Mouse (Mus musculus) testis, adult 2 months (tissue): ENCODE measurements around the gene Ctdsp2. TPM values are rescaled to one million over a fixed set of nuclear protein-coding genes. Genes with fewer than 3 reads are reported as not detected.

Source experiments
- H3K27ac ChIP-seq: fragments of 200-500 bp; 2 replicates; pipeline ENCODE4 v1.5.1; 2012; ENCODE audit warnings: low read depth, low read length; ENCODE audit not compliant: control insufficient read depth, insufficient read depth
- H3K27me3 ChIP-seq: fragments of 200-500 bp; 2 replicates; pipeline ENCODE4 v1.6.1; 2012; ENCODE audit warnings: mild to moderate bottlenecking, low read length, moderate library complexity; ENCODE audit not compliant: control insufficient read depth, insufficient read depth
- H3K36me3 ChIP-seq: fragments of 200-500 bp; 2 replicates; pipeline ENCODE4 v1.6.1; 2012; ENCODE audit warnings: mild to moderate bottlenecking, low read length; ENCODE audit not compliant: control insufficient read depth, insufficient read depth
- H3K4me1 ChIP-seq: fragments of 200-500 bp; 2 replicates; pipeline ENCODE4 v1.6.1; 2012; ENCODE audit warnings: low read length; ENCODE audit not compliant: control insufficient read depth, insufficient read depth
- H3K4me3 ChIP-seq: fragments of 200-500 bp; 2 replicates; pipeline ENCODE4 v1.5.1; 2012; ENCODE audit warnings: low read depth, mild to moderate bottlenecking, low read length, moderate library complexity, mixed read lengths; ENCODE audit not compliant: control insufficient read depth
- CTCF ChIP-seq: fragments of 200-500 bp; IDR thresholded peaks from 2 replicates; pipeline ENCODE4 v1.5.1; 2012; ENCODE audit warnings: low read depth, mild to moderate bottlenecking, inconsistent platforms, low read length, moderate library complexity; ENCODE audit not compliant: control insufficient read depth, insufficient read depth, insufficient replicate concordance
- POLR2A ChIP-seq: fragments of 200-500 bp; IDR thresholded peaks from 2 replicates; pipeline ENCODE4 v1.6.1; 2012; ENCODE audit warnings: low read depth, mild to moderate bottlenecking, inconsistent platforms, low read length, moderate library complexity; ENCODE audit not compliant: control insufficient read depth
- polyA plus RNA-seq: library from polyadenylated mRNA; depleted of rRNA; stranded (reverse); fragments of >200 nt; gene quantifications from 2 replicates; pipeline ENCODE4 v1.2.3, GENCODE M21; 2012

The Ctdsp2 gene
- polyA plus RNA-seq, 1 experiment: 39.4 TPM

GRCm38 (mm10) chr10:126985127-126985526 lies 6.6 kb downstream of the Ctdsp2 start:
- Histone ChIP-seq H3K4me3 (no peak overlapping the region), H3K4me1 (peaks cover 22% of the 10 kb centered on the region)

GRCm38 (mm10) chr10:126985579-126985978 lies 7.1 kb downstream of the Ctdsp2 start:
- Histone ChIP-seq H3K4me1 (peaks cover 18% of the 10 kb centered on the region), H3K27ac (no peak overlapping the region), H3K27me3 (no peaks in the 10 kb centered on the region), H3K36me3 (no peaks in the 10 kb centered on the region), H3K4me3 (no peak overlapping the region)
- TF ChIP-seq CTCF (no peak), POLR2A (no peak)

More at GRCm38 (mm10) chr10:126985127-126985526, 6.6 kb downstream of the Ctdsp2 start:
- Histone ChIP-seq H3K27me3 (no peaks in the 10 kb centered on the region), H3K36me3 (no peaks in the 10 kb centered on the region), H3K27ac (no peak overlapping the region)
- no peak for TF ChIP-seq POLR2A
- no peak for TF ChIP-seq CTCF

GRCm38 (mm10) chr10:126986541-126986961 lies 8.0 kb downstream of the Ctdsp2 start:
- no peaks in the 10 kb centered on the region for H3K27me3 ChIP-seq
- H3K27ac ChIP-seq: peak overlapping the region; percentile 12; the same call in 1 of the 2 replicates
- peaks cover 14% of the 10 kb centered on the region for H3K4me1 ChIP-seq
- TF ChIP-seq POLR2A (no peak), CTCF (no peak)
- no peaks in the 10 kb centered on the region for H3K36me3 ChIP-seq
- no peak overlapping the region for H3K4me3 ChIP-seq

GRCm38 (mm10) chr10:126987183-126988118 lies 8.9 kb downstream of the Ctdsp2 start:
- Histone ChIP-seq H3K27ac (no peak overlapping the region), H3K4me1 (peaks cover 14% of the 10 kb centered on the region), H3K36me3 (no peaks in the 10 kb centered on the region), H3K27me3 (no peaks in the 10 kb centered on the region), H3K4me3 (no peak overlapping the region)
- TF ChIP-seq CTCF (no peak), POLR2A (no peak)

DNA sequence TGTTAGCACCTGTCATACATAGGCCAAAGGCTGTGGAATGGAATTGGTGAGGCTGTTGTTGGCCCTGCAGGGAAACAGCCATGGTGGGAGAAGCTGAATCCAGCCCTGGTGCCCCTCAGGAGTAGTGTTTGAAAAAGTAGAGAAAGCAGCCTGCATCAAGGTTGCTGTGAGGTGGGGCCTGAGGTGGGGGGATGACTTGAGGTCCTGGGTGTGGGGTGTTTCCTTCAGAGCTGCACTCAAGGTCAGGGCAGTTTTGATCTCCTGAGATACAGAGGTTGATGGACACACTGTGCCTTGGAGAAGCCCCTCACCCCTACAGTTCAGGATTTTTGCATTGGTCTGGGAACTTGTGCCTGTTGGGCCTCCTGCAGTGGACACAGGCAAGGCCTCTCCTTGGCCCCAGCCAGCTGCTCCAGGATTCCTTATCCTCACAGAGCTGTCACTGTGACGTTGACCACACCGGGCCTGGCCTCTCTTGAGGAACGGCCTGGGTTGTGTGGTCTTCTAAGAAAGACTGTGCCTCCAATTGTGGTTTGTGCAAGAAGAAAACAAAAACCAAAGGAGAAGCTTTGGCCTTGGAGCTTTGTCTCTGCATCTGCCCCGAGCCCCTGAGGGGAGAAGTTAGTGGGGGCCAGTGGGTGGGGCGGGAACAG lies 10.1 kb downstream of the Ctdsp2 start:
- Histone ChIP-seq H3K36me3 (no peaks in the 10 kb centered on the region), H3K4me1 (peaks cover 14% of the 10 kb centered on the region), H3K27me3 (no peaks in the 10 kb centered on the region), H3K4me3 (no peak overlapping the region), H3K27ac (no peak overlapping the region)
- no peak for TF ChIP-seq POLR2A
- TF ChIP-seq CTCF: no peak

DNA sequence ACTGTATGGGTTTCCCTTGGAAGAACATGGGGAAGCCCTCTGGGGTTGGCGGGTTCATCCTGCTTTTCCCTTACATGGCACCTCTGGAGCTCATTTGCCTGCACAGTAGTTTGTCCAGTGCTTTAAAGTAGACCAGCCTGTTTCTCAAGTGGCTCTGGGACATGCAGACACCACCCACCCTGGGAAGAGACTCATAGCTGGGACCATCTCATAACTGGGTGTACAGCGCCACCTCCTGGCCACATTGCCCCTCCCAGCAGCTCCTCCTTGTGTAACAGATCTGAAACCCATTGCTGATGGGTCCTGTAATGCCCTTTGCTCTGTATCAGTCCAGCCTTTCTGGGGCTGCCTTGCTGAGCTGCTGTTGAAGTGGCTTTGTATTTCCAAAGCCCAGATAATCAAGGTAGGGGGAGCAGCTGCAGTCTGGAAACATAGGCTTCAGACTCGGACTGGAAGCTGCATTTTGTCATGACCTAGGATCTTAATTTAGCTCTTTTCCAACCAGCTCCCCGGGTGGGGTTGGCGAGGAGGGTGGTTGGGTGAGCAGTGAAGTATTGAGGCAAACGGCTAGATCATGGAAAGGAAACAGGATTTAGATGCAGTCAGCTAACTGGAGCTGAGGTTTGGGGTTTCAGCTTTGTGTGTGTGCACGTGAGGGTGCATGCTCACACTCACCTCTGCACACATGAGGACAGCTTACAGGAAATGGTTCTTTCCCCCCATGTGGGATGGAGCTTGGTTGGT lies 12.0 kb downstream of the Ctdsp2 start:
- no peak overlapping the region for H3K4me3 ChIP-seq
- H3K27me3 ChIP-seq: no peaks in the 10 kb centered on the region
- H3K4me1 ChIP-seq: peaks cover 2% of the 10 kb centered on the region; the same call in 1 of the 2 replicates
- no peak overlapping the region for H3K27ac ChIP-seq
- H3K36me3 ChIP-seq: no peaks in the 10 kb centered on the region
- TF ChIP-seq POLR2A: no peak
- TF ChIP-seq CTCF: peak; percentile 87; the same call in 1 of the 2 replicates

DNA sequence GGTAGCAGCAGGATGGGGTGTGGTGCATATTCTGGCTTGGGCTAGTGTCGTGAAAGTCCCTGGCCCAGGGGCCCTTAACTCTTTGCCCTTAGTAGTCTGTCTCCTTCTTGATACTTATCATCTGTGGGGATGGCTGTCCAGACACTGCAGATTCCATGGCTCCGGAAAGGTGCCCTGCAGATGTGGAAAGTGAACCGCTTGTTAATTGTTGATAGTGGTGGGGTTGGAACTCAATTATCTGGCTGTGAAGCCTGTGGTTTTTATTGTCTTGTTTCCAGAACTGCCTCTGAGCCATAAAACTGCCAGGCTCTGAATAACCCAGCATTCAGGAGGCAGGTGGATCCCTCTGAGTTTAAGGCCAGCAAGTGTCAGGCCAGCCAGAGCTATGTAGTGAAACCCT lies 13.2 kb downstream of the Ctdsp2 start:
- Histone ChIP-seq H3K4me1 (peaks cover 2% of the 10 kb centered on the region; the same call in 1 of the 2 replicates), H3K4me3 (no peak overlapping the region), H3K36me3 (no peaks in the 10 kb centered on the region), H3K27me3 (no peaks in the 10 kb centered on the region), H3K27ac (no peak overlapping the region)
- no peak for TF ChIP-seq POLR2A
- no peak for TF ChIP-seq CTCF
